Mouse (Mus musculus) myocyte (in vitro differentiated cells): Measurements from ENCODE around the gene Spag9. TPM values are rescaled to one million over a fixed set of nuclear protein-coding genes. Genes with fewer than 3 reads are reported as not detected.
A peak's percentile ranks its signal among the peaks of the same experiment; 100 is the strongest.

ENCODE experiments used
- H3K27me3 ChIP-seq: one replicate; pipeline ENCODE4 v1.6.1; 2011; ENCODE audit not compliant: control insufficient read depth, insufficient read depth, insufficient read length
- H3K36me3 ChIP-seq: one replicate; pipeline ENCODE4 v1.6.1; 2011; ENCODE audit not compliant: control insufficient read depth, insufficient read depth
- H3K4me2 ChIP-seq: one replicate; pipeline ENCODE4 v1.6.1; 2011; ENCODE audit warnings: low read depth, control low read depth
- H3K4me3 ChIP-seq: one replicate; pipeline ENCODE4 v1.5.1; 2011; ENCODE audit warnings: mild to moderate bottlenecking, control low read depth, moderate library complexity
- H3K79me2 ChIP-seq: one replicate; pipeline ENCODE4 v1.6.1; 2011; ENCODE audit not compliant: control insufficient read depth, insufficient read depth
- H3ac ChIP-seq: one replicate; pipeline ENCODE4 v1.6.1; 2011; ENCODE audit not compliant: control insufficient read depth, insufficient read length
- CEBPB ChIP-seq: IDR thresholded peaks from 2 replicates; pipeline ENCODE4 v1.6.1; 2011; ENCODE audit warnings: mild to moderate bottlenecking, moderate library complexity; ENCODE audit not compliant: poor library complexity, insufficient read depth, severe bottlenecking
- E2F4 ChIP-seq: IDR thresholded peaks from one replicate; pipeline ENCODE4 v1.6.1; 2011; ENCODE audit warnings: mild to moderate bottlenecking, control low read depth, moderate library complexity; ENCODE audit not compliant: insufficient read depth
- MAX ChIP-seq: IDR thresholded peaks from one replicate; pipeline ENCODE4 v1.6.1; 2011; ENCODE audit warnings: low read depth, mild to moderate bottlenecking, control low read depth
- MYOD1 ChIP-seq, 3 experiments: IDR thresholded peaks; one replicate each; pipeline ENCODE4 v1.6.1; 2011; ENCODE audit warnings: control low read depth in 2 of 3, low read depth in 2 of 3, mild to moderate bottlenecking in 2 of 3, moderate library complexity in 1 of 3; ENCODE audit not compliant: insufficient read length in 2 of 3, control insufficient read depth in 1 of 3
- MYOG ChIP-seq, 3 experiments: IDR thresholded peaks; one replicate each; pipeline ENCODE4 v1.6.1; 2011; ENCODE audit warnings: control low read depth in 2 of 3, low read depth in 2 of 3, mild to moderate bottlenecking in 2 of 3; ENCODE audit not compliant: insufficient read length in 2 of 3, control insufficient read depth in 1 of 3, insufficient read depth in 1 of 3
- POLR2A ChIP-seq: IDR thresholded peaks from one replicate; pipeline ENCODE4 v1.6.1; 2011; ENCODE audit warnings: low read depth, mild to moderate bottlenecking, control low read depth, moderate library complexity; ENCODE audit not compliant: insufficient read length
- POLR2AphosphoS2 ChIP-seq: IDR thresholded peaks from one replicate; pipeline ENCODE4 v1.6.1; 2011; ENCODE audit warnings: low read depth, control low read depth; ENCODE audit not compliant: insufficient read length
- REST ChIP-seq: IDR thresholded peaks from one replicate; pipeline ENCODE4 v1.6.1; 2011; ENCODE audit warnings: mild to moderate bottlenecking, control low read depth, moderate library complexity; ENCODE audit not compliant: insufficient read depth, insufficient read length
- SRF ChIP-seq: IDR thresholded peaks from one replicate; pipeline ENCODE4 v1.6.1; 2011; ENCODE audit warnings: low read depth; ENCODE audit not compliant: control insufficient read depth, insufficient read length
- TCF12 ChIP-seq: IDR thresholded peaks from one replicate; pipeline ENCODE4 v1.6.1; 2011; ENCODE audit warnings: mild to moderate bottlenecking, control low read depth; ENCODE audit not compliant: poor library complexity, insufficient read depth, severe bottlenecking
- TCF3 ChIP-seq: IDR thresholded peaks from one replicate; pipeline ENCODE4 v1.6.1; 2011; ENCODE audit warnings: low read depth, control low read depth; ENCODE audit not compliant: insufficient read length
- USF1 ChIP-seq: IDR thresholded peaks from one replicate; pipeline ENCODE4 v1.6.1; 2011; ENCODE audit warnings: low read depth, mild to moderate bottlenecking, control low read depth, moderate library complexity
- polyA plus RNA-seq: library from polyadenylated mRNA; unstranded; fragments of >200 nt; fragmentation: generic; extraction: Trizol; gene quantifications from one replicate; pipeline ENCODE4 v1.2.1, GENCODE M21; 2012; ENCODE audit warnings: missing spikeins

Gene Spag9
- polyA plus RNA-seq, 1 experiment: 16.9 TPM

- no peak overlapping the region for H3K4me2 ChIP-seq
- no peak overlapping the region for H3K4me3 ChIP-seq
- TF ChIP-seq POLR2A (no peak), TCF3 (no peak)
- no peaks in the 10 kb centered on the region for H3K36me3 ChIP-seq
- no peak overlapping the region for H3ac ChIP-seq
- no peaks in the 10 kb centered on the region for H3K79me2 ChIP-seq
- H3K27me3 ChIP-seq: no peaks in the 10 kb centered on the region
These were observed 162.6 kb downstream of the Spag9 start for GRCm38 (mm10) chr11:94158521-94158920.

- Histone ChIP-seq H3K79me2 (no peaks in the 10 kb centered on the region), H3K36me3 (no peaks in the 10 kb centered on the region), H3K4me2 (peak overlapping the region; percentile 95), H3K4me3 (no peak overlapping the region), H3ac (no peak overlapping the region), H3K27me3 (no peaks in the 10 kb centered on the region)
- no peak for TF ChIP-seq E2F4
- TF ChIP-seq MYOG (IDR thresholded peaks at IDR 0.05; ENCODE audit: control insufficient read depth in 1 of 3, insufficient read depth in 1 of 3, insufficient read length in 2 of 3, low read depth in 2 of 3): no peak
- TF ChIP-seq USF1: no peak
- TF ChIP-seq CEBPB: peak; percentile 48
- TF ChIP-seq MYOD1 (IDR thresholded peaks at IDR 0.05; ENCODE audit: control insufficient read depth in 1 of 3, insufficient read length in 2 of 3, low read depth in 2 of 3): no peak
- TF ChIP-seq REST: no peak
These were observed 163.4 kb downstream of the Spag9 start for GRCm38 (mm10) chr11:94159066-94159880.

- no peak overlapping the region for H3ac ChIP-seq
- H3K79me2 ChIP-seq: no peaks in the 10 kb centered on the region
- H3K36me3 ChIP-seq: no peaks in the 10 kb centered on the region
- peak overlapping the region; percentile 3 for H3K4me3 ChIP-seq
- TF ChIP-seq TCF12 (no peak), TCF3 (no peak), MYOG (IDR thresholded peaks at IDR 0.05; ENCODE audit: control insufficient read depth in 1 of 3, insufficient read depth in 1 of 3, insufficient read length in 2 of 3, low read depth in 2 of 3) (no peak), POLR2AphosphoS2 (no peak), MYOD1 (IDR thresholded peaks at IDR 0.05; ENCODE audit: control insufficient read depth in 1 of 3, insufficient read length in 2 of 3, low read depth in 2 of 3) (no peak), CEBPB (no peak), MAX (no peak), E2F4 (no peak), USF1 (no peak), POLR2A (no peak), REST (no peak), SRF (no peak)
- no peaks in the 10 kb centered on the region for H3K27me3 ChIP-seq
- H3K4me2 ChIP-seq: peak overlapping the region; percentile 95
These were observed 164.1 kb downstream of the Spag9 start for GRCm38 (mm10) chr11:94159911-94160415.

- peak overlapping the region; percentile 95 for H3K4me2 ChIP-seq
- H3ac ChIP-seq: no peak overlapping the region
- TF ChIP-seq POLR2A (peak; percentile 56), MYOG (IDR thresholded peaks at IDR 0.05; ENCODE audit: control insufficient read depth in 1 of 3, insufficient read depth in 1 of 3, insufficient read length in 2 of 3, low read depth in 2 of 3) (no peak), POLR2AphosphoS2 (peak; percentile 28)
- H3K27me3 ChIP-seq: no peaks in the 10 kb centered on the region
- peak overlapping the region; percentile 3 for H3K4me3 ChIP-seq
- H3K36me3 ChIP-seq: no peaks in the 10 kb centered on the region
- no peaks in the 10 kb centered on the region for H3K79me2 ChIP-seq
These were observed 164.8 kb downstream of the Spag9 start for GRCm38 (mm10) chr11:94160443-94161266.

- TF ChIP-seq SRF (no peak), REST (no peak), E2F4 (no peak), TCF3 (no peak), USF1 (no peak), POLR2AphosphoS2 (no peak), MYOG (IDR thresholded peaks at IDR 0.05; ENCODE audit: control insufficient read depth in 1 of 3, insufficient read depth in 1 of 3, insufficient read length in 2 of 3, low read depth in 2 of 3) (no peak), MYOD1 (IDR thresholded peaks at IDR 0.05; ENCODE audit: control insufficient read depth in 1 of 3, insufficient read length in 2 of 3, low read depth in 2 of 3) (no peak), MAX (no peak), POLR2A (no peak), CEBPB (no peak), TCF12 (no peak)
- peak overlapping the region; percentile 3 for H3K4me3 ChIP-seq
- no peaks in the 10 kb centered on the region for H3K36me3 ChIP-seq
These were observed 165.4 kb downstream of the Spag9 start for GRCm38 (mm10) chr11:94161267-94161646.

More at GRCm38 (mm10) chr11:94161267-94161646, 165.4 kb downstream of the Spag9 start:
- no peaks in the 10 kb centered on the region for H3K79me2 ChIP-seq
- peak overlapping the region; percentile 95 for H3K4me2 ChIP-seq
- H3ac ChIP-seq: no peak overlapping the region
- H3K27me3 ChIP-seq: no peaks in the 10 kb centered on the region
